Mouse (Mus musculus) C2C12 (cell line): ENCODE measurements at regions not wholly inside any gene's neighbourhood (a gene's known extent, or its start where the extent isn't known, plus 50 kb on each side); places are given as distances from the start of the nearest gene placed in this dataset.

ENCODE experiments used
- H3K27me3 ChIP-seq: one replicate; pipeline ENCODE4 v1.6.1; 2011; ENCODE audit not compliant: control insufficient read depth, insufficient read depth, insufficient read length
- H3K36me3 ChIP-seq: one replicate; pipeline ENCODE4 v1.6.1; 2011; ENCODE audit not compliant: control insufficient read depth, insufficient read depth
- H3K4me3 ChIP-seq: one replicate; pipeline ENCODE4 v1.5.1; 2011; ENCODE audit warnings: mild to moderate bottlenecking, control low read depth; ENCODE audit not compliant: poor library complexity, insufficient read depth, severe bottlenecking
- H3K79me2 ChIP-seq: one replicate; pipeline ENCODE4 v1.6.1; 2011; ENCODE audit not compliant: control insufficient read depth, insufficient read depth
- H3K79me3 ChIP-seq: one replicate; pipeline ENCODE4 v1.6.1; 2011; ENCODE audit warnings: low read depth, control low read depth
- H3ac ChIP-seq: one replicate; pipeline ENCODE3; 2011; ENCODE audit warnings: low read depth; ENCODE audit not compliant: control insufficient read depth, insufficient read length
- CEBPB ChIP-seq: IDR thresholded peaks from one replicate; pipeline ENCODE4 v1.6.1; 2011; ENCODE audit warnings: low read depth, mild to moderate bottlenecking, control low read depth, moderate library complexity
- CTCF ChIP-seq: IDR thresholded peaks from one replicate; pipeline ENCODE4 v1.5.1; 2011; ENCODE audit not compliant: control insufficient read depth, insufficient read depth, insufficient read length
- FOSL1 ChIP-seq: IDR thresholded peaks from one replicate; pipeline ENCODE4 v1.8.0; 2011; ENCODE audit warnings: mild to moderate bottlenecking, low read length; ENCODE audit not compliant: poor library complexity, insufficient read depth, severe bottlenecking
- MAX ChIP-seq: IDR thresholded peaks from one replicate; pipeline ENCODE4 v1.6.1; 2011; ENCODE audit warnings: mild to moderate bottlenecking, control low read depth
- MYOD1 ChIP-seq: IDR thresholded peaks from one replicate; pipeline ENCODE4 v1.6.1; 2011; ENCODE audit warnings: low read depth; ENCODE audit not compliant: control insufficient read depth, insufficient read length
- MYOG ChIP-seq: IDR thresholded peaks from one replicate; pipeline ENCODE4 v1.6.1; 2011; ENCODE audit not compliant: control insufficient read depth, insufficient read length; ENCODE audit errors: extremely low read depth
- USF1 ChIP-seq: IDR thresholded peaks from one replicate; pipeline ENCODE4 v1.6.1; 2011; ENCODE audit warnings: low read depth, mild to moderate bottlenecking, control low read depth, moderate library complexity

GRCm38 (mm10) chr1:91742914-91743313, 58.3 kb upstream of the Twist2 start:
- no peaks in the 10 kb centered on the region for H3K79me2 ChIP-seq
- H3K4me3 ChIP-seq: no peak overlapping the region
- no peaks in the 10 kb centered on the region for H3K79me3 ChIP-seq
- TF ChIP-seq CTCF (no peak), USF1 (no peak), MYOD1 (no peak), FOSL1 (no peak), CEBPB (no peak), MYOG (no peak), MAX (no peak)
- no peak overlapping the region for H3ac ChIP-seq
- no peaks in the 10 kb centered on the region for H3K36me3 ChIP-seq
- peaks cover 29% of the 10 kb centered on the region for H3K27me3 ChIP-seq

- Histone ChIP-seq H3K79me2 (no peaks in the 10 kb centered on the region), H3K36me3 (no peaks in the 10 kb centered on the region), H3K27me3 (peaks cover 25% of the 10 kb centered on the region), H3K4me3 (no peak overlapping the region), H3K79me3 (no peaks in the 10 kb centered on the region), H3ac (no peak overlapping the region)
- TF ChIP-seq CEBPB: no peak
- no peak for TF ChIP-seq CTCF
- no peak for TF ChIP-seq MAX
- no peak for TF ChIP-seq MYOG
- no peak for TF ChIP-seq FOSL1
- no peak for TF ChIP-seq MYOD1
- no peak for TF ChIP-seq USF1
Observed at GRCm38 (mm10) chr1:91744076-91744475, 57.2 kb upstream of the Twist2 start.

- Histone ChIP-seq H3K4me3 (no peak overlapping the region), H3K79me3 (no peaks in the 10 kb centered on the region), H3K79me2 (no peaks in the 10 kb centered on the region), H3ac (no peak overlapping the region), H3K36me3 (no peaks in the 10 kb centered on the region), H3K27me3 (peaks cover 20% of the 10 kb centered on the region)
- no peak for TF ChIP-seq CTCF
- TF ChIP-seq MAX: no peak
- TF ChIP-seq MYOD1: no peak
- TF ChIP-seq USF1: no peak
- TF ChIP-seq CEBPB: no peak
- TF ChIP-seq FOSL1: no peak
- no peak for TF ChIP-seq MYOG
Observed at GRCm38 (mm10) chr1:91744701-91745100, 56.6 kb upstream of the Twist2 start.

- no peak for TF ChIP-seq MYOD1
- TF ChIP-seq USF1: no peak
- TF ChIP-seq MYOG: no peak
- no peak for TF ChIP-seq CTCF
- no peak for TF ChIP-seq MAX
- TF ChIP-seq FOSL1: no peak
- no peak for TF ChIP-seq CEBPB
- Histone ChIP-seq H3ac (no peak overlapping the region), H3K36me3 (no peaks in the 10 kb centered on the region), H3K4me3 (no peak overlapping the region), H3K79me2 (no peaks in the 10 kb centered on the region), H3K79me3 (no peaks in the 10 kb centered on the region), H3K27me3 (peaks cover 8% of the 10 kb centered on the region)
Observed at GRCm38 (mm10) chr1:91747583-91747982, 53.7 kb upstream of the Twist2 start.
